Mouse (Mus musculus): Measurements from ENCODE around the gene Gm10912.
"Not testable (repeated sequence)": the region's sequence is repeated elsewhere in the genome, so short reads cannot be mapped to it uniquely, and the experiment has no call there.

The Gm10912 gene

DNA sequence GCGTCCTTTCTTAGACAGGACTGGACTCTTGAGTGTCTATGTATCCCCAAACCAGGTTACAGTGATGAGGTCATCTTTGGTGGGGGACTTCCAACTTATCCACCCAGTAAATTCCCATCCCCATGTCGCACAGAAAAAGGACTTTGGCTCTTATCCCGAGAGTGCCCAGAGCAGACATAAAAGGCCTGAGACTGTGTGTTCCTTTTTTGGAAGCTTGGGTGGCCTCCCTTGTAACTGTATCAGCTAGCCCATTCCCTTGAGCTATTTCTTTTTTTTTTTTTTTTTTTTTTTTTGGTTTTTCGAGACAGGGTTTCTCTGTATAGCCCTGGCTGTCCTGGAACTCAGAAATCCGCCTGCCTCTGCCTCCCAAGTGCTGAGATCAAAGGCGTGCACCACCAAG is at the start of gene Gm10912:
Gene Gm10912, plus strand, starts transcription at position 301 of the 400 bp plus-strand sequence.
- DNase-seq (ENCODE audit: extremely low read depth, low read depth), result not testable (repeated sequence)

- DNase-seq (ENCODE audit: extremely low read depth, low read depth), result peak; percentile 23
Measured at GRCm38 (mm10) chr2:104023096-104023495, 42.5 kb upstream of the Gm10912 start.

DNA sequence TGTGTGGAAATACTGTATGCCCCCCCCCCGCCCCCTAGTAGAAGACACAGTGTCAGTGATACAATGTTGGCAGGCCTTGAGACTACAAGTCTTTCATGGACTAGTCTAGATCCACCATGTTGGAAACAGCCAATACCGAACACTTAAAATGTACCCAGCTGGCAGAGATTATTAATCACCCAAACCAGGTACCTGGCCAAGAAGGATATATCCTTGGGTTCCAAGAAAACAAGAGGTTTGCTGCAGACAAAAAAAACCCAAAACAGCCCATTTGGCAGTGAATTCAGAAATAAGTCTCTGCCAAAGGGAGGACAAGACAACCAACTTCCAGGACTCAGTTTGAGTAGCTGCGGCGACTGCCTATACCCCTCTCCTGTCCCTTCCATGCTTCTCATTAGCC is 41.0 kb upstream of the Gm10912 start:
- DNase-seq (ENCODE audit: extremely low read depth, low read depth), result no peak

- peak; percentile 29 for DNase-seq (ENCODE audit: extremely low read depth, low read depth)
Measured at GRCm38 (mm10) chr2:104027458-104028138, 38.0 kb upstream of the Gm10912 start, which contains the start of gene Fbxo3. Gene Fbxo3, plus strand, starts transcription at chr2:104027721.

- no peak for DNase-seq (ENCODE audit: extremely low read depth, low read depth)
Measured at GRCm38 (mm10) chr2:104028139-104028723, 37.4 kb upstream of the Gm10912 start, which contains the start of gene 4931422A03Rik. Gene 4931422A03Rik, minus strand, starts transcription at chr2:104028361.

- peak; percentile 54 for DNase-seq (ENCODE audit: extremely low read depth, low read depth)
Measured at GRCm38 (mm10) chr2:104029074-104029473, 36.6 kb upstream of the Gm10912 start.

DNA sequence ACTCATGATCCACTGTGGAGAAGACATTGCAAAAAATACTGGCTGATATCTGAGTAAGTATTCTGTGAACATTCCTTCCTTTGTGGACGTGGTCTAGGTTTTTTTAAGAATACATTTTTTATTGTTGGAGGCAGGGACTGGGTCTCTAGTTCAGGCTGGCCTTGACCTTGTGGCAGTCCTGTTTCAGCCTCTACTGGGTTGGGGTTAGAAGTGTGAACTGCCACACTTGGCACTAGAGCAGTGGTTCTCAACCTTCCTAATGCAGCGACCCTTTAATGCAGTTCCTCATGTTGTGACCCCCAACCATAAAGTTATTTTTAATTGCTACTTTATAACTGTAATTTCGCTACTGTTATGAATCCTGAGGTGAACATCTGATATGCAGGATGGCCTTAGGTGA is 35.2 kb upstream of the Gm10912 start:
- no peak for DNase-seq (ENCODE audit: extremely low read depth, low read depth)

- DNase-seq (ENCODE audit: extremely low read depth, low read depth), result no peak
Measured at GRCm38 (mm10) chr2:104032056-104032455, 33.6 kb upstream of the Gm10912 start.

- peak; percentile 21 for DNase-seq (ENCODE audit: extremely low read depth, low read depth)
Measured at GRCm38 (mm10) chr2:104034832-104035472, 30.7 kb upstream of the Gm10912 start.

DNA sequence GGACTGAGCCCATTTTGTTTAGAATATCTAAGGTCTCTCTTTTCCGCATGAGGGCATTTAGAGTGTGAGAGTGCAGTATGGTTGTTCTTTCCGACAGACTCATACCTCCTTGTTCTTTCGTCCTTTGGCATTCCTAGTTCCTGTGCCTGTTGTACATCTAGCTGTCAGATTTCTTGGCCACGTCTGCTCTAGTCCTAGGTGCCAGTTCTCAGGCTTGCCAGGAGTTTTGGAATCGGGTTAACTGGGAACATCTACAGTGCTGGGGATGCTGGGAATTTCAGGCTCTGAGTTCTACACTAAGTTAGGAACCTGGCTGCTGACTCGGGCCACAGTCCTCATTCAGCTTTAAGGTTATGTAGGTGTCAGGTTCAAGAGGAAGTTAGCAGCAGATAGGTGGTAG is 30.0 kb upstream of the Gm10912 start:
- no peak for DNase-seq (ENCODE audit: extremely low read depth, low read depth)

GRCm38 (mm10) chr2:104036316-104036715 is 29.3 kb upstream of the Gm10912 start:
- DNase-seq (ENCODE audit: extremely low read depth, low read depth), result no peak

DNA sequence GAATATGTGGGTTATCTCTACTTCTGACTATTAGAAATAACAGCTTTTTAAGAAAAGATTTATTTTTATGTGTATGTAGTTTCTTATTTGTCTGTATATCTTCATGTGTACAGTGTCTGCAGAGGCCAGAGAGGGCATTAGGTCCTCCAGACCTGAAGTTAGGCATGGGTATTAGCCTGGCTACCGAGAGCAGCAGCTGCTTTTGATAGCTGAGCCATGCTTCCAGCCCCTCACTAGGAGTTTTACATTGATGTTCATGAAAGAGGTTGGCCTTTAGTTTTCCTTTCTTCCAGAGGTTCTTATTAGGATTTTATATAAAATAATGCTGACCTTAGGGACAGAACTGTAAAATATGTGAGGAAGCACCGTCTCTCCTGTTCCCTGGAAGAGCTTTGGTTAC is 27.4 kb upstream of the Gm10912 start:
- no peak for DNase-seq (ENCODE audit: extremely low read depth, low read depth)

DNA sequence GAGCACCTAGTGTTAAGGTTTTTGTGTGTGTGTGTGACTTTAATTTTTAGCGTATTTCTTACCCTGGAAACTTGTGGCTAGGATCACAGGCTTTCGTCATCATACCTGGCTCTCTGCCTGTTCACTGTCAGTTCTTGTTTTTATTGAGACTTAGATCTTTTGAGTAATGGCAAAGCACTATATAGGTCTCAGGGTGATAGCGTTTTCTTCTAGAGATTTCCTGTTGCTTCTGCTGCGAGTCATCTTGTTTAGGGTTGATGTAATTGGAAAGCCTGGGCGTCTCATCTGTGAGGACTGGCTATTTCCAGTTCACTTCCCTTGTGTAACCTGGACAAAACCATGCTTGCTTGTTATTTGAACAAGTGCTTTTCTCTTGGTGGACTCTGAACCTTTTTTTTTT is 24.0 kb upstream of the Gm10912 start:
- DNase-seq (ENCODE audit: extremely low read depth, low read depth), result no peak

DNA sequence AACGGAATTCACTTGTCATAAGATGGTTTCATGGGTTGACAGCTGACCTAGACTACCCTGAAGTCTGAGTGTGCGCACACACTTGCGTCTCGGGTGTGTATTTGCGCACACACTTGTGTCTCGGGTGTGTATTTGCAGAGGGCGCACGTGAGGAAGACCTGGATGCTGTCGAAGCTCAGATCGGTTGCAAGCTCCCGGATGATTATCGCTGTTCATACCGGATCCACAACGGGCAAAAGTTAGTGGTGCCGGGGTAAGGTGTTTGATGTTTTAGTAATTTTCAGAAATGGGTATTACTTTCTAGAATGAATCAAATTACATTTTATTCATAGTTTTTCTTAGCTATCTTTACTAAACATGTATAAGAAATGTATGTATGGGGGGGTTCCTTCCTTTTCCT is 22.9 kb upstream of the Gm10912 start:
- no peak for DNase-seq (ENCODE audit: extremely low read depth, low read depth)

DNA sequence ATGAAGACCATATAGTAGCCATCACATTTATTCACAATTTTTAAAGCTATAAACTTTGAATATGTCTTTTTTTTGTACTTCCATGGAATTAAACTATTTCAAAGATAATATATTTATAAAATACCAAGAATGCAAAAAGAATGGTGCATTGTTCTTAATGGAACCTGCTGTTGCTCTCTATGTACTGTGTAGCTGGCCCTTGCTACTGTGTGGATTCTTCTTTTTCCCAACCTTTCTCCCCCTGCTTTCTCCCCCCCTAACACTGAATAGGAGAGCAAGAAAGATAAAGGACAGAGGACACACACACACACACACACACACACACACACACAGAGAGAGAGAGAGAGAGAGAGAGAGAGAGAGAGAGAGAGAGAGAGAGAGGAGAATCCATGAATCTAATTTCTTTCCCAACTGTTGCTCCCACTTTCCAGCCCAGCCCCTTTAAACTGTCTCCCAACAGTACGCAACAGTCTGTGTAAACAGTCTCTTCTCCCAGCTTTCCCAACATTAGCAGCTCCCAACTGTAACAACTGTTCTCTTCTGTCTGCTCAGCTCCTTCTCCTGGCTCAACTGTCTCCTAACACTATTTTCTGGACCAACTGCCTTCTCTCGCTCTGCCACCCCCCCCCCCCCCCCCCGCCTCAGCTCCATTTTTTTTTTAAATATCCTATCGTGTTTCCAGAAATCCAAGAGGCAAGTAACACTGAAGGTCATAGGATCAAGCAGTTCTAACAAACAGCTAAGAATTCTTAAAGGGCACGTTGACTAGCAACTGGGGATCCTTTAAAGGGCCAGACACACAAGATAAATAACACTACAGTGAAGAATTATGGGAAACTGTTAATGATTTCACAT is 21.8 kb upstream of the Gm10912 start:
- DNase-seq (ENCODE audit: extremely low read depth, low read depth), result no peak

DNA sequence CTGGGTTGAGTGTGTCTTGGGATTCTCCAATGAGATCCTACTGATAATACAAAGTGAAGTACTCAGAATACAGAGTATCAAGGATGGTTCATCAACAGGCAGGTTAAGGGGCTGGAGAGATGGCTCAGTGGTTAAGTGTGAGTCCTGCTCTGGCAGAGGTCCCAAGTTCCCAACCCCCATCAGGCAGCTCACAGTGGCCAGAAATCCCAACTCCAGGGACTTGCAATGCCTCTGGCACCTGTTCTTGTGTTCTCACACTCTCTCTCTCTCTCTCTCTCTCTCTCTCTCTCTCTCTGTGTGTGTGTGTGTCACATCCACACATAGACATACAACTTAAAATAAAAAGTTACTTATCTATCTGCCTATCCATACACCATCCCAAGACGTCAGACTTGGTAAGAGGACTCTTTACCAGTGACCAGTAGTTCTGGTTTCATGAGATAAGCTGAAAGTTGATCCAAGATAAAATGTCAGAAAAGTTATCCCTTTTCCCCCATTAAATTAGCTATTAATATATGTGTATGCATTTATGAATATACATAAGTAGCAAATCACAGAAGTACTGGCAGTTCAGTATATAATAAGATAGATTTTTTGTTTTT is 21.0 kb upstream of the Gm10912 start:
- no peak for DNase-seq (ENCODE audit: extremely low read depth, low read depth)

GRCm38 (mm10) chr2:104058381-104058780 is 7.2 kb upstream of the Gm10912 start:
- DNase-seq (ENCODE audit: extremely low read depth, low read depth), result no peak

- DNase-seq (ENCODE audit: extremely low read depth, low read depth), result no peak
Measured at GRCm38 (mm10) chr2:104058954-104059353, 6.7 kb upstream of the Gm10912 start.

- DNase-seq (ENCODE audit: extremely low read depth, low read depth), result no peak
Measured at GRCm38 (mm10) chr2:104059786-104060185, 5.8 kb upstream of the Gm10912 start.

- no peak for DNase-seq (ENCODE audit: extremely low read depth, low read depth)
Measured at GRCm38 (mm10) chr2:104060996-104061395, 4.6 kb upstream of the Gm10912 start.

DNA sequence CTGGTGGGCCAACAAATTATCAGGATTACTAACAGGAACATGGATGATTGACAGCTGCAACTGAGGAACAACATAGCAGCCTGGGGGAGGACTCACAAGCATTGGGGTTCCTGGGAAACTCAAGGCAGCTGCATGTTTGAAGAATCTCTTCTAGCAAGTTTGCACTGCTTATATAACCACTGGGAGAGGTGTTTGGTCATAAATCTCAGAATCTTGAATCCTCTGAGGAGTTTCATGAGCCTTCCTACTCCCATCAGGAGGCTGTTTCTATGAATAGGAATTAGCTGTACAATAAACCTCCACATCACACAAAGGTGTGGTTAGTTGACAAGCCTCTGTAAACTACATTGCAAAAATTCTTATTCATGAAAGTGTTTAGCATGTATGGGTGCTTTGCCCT is 3.0 kb upstream of the Gm10912 start:
- DNase-seq (ENCODE audit: extremely low read depth, low read depth), result no peak

Data from MEL-GATA-1-ER (cell line).